Mouse (Mus musculus) skeletal muscle tissue, postnatal 0 days (tissue): ENCODE data around the gene Rps6ka1. TPM values are rescaled to one million over a fixed set of nuclear protein-coding genes. Genes with fewer than 3 reads are reported as not detected.

Experiments used
- polyA plus RNA-seq: library from polyadenylated mRNA; unstranded; fragments of >200 nt; fragmentation: Nextera tagmentation; extraction: Ambion mirVana; gene quantifications from 2 replicates; pipeline ENCODE4 v1.2.1, GENCODE M21; 2015

Rps6ka1 gene
- polyA plus RNA-seq = 5.4 and 6.8 TPM in 2 replicates

DNA sequence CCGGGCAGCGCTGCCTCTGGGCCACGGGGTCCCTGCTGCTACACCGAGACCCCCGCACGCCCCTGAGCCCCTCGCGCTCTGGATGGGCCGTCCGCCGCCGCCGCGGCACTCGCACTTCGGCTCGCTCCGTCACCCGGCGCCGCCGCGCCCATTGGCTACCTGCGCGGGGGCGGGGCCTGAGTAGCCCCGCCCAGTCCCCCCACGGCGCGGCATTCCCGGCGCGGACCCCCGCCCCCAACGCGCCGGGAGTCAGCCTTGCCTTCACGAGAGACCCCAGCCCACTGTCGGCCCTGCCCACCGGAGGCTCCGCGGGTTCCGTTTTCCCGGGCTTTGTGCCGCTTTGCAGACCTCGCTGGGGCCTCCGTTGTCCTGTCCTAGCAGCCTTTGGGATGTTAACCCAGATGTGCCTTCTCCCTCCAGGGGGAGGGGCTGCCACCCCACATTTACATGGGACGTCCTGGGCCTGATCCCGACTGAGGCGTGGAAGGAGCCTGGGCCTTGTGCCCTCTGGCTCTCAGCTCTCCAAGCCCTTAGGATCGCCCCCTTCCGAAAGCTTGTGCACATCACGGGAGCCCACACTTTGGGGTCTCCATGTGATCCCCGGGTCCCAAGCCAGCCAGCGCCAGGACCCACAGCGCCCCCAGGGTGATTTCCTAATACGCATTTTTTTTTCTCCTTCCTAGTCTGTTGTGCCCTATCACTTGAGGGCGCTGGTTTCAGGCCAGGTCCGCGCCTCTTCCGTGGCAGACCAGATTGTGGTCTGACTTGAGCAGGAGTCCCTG lies at the start of gene Rps6ka1:
Gene Rps6ka1 (minus strand): TSS at position 126 of the 782 bp plus-strand sequence.

Other genes starting within 250 kb of the Rps6ka1 start
- 3.8 and 4.8 TPM in 2 replicates for gene Zdhhc18, start 237.6 kb downstream of the Rps6ka1 start, polyA plus RNA-seq
- 8.5 and 11.3 TPM in 2 replicates for gene Pigv, start 215.2 kb downstream of the Rps6ka1 start, polyA plus RNA-seq
- 7.7 and 8.7 TPM in 2 replicates for gene Arid1a, start 131.0 kb downstream of the Rps6ka1 start, polyA plus RNA-seq
- gene Hmgn2, start 80.9 kb upstream of the Rps6ka1 start, polyA plus RNA-seq = 815 and 979 TPM in 2 replicates
- 19.4 and 25.8 TPM in 2 replicates for gene Dhdds, start 113.1 kb upstream of the Rps6ka1 start, polyA plus RNA-seq
- gene Lin28a, start 131.0 kb upstream of the Rps6ka1 start, polyA plus RNA-seq = 0.49 and 0.50 TPM in 2 replicates
- not detected in 2 replicates for gene Zfp683, start 166.0 kb upstream of the Rps6ka1 start, polyA plus RNA-seq
- 0.65 TPM in 1 of 2 replicates, not detected in the other for gene Crybg2, start 173.0 kb upstream of the Rps6ka1 start, polyA plus RNA-seq
- gene Cd52, start 207.3 kb upstream of the Rps6ka1 start, polyA plus RNA-seq = 8.2 and 9.0 TPM in 2 replicates
- gene Ubxn11, start 214.8 kb upstream of the Rps6ka1 start, polyA plus RNA-seq = 1.6 and 2.8 TPM in 2 replicates
- 149 and 187 TPM in 2 replicates for gene Sh3bgrl3, start 241.0 kb upstream of the Rps6ka1 start, polyA plus RNA-seq